Mouse (Mus musculus) urinary bladder, postnatal 4 days (tissue): Measurements from ENCODE around the gene Pdxdc1.
"Not testable (repeated sequence)": the region's sequence is repeated elsewhere in the genome, so short reads cannot be mapped to it uniquely, and the experiment has no call there.

Experiments
- DNase-seq, 2 experiments: peaks; one replicate each; pipeline ENCODE4 v3.0.0; 2021 to 2022; ENCODE audit warnings: low spot score in 2 of 2

Pdxdc1 gene

GRCm38 (mm10) chr16:13818560-13819393 is 84.2 kb downstream of the Pdxdc1 start, which contains the start of gene Ntan1:
Gene Ntan1, plus strand, starts transcription at chr16:13818845.
- DNase-seq, result peak; percentile 97

- no peak for DNase-seq
Measured at GRCm38 (mm10) chr16:13813200-13813599, 89.7 kb downstream of the Pdxdc1 start.

GRCm38 (mm10) chr16:13812152-13812551 is 90.8 kb downstream of the Pdxdc1 start:
- no peak for DNase-seq

DNA sequence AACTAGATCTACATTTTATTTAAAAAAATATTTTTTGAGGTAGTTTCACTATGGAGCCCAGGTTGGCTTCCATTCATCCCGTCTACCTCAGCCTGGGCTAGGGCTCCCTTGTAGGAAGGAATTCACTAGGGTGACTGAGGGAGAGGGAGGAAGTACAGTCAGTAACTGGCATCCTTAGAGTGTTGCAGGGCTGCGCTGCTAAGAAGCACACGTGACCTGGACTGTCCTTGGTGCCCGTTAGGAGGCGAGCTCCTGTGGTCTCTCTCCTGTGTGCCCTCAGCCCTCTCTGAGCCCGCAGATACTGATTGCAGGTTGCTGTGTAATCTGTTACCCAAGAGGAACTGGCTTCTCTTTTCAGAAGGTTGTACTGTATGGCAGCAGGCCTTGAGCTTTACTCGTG is 94.5 kb downstream of the Pdxdc1 start:
- no peak for DNase-seq

GRCm38 (mm10) chr16:13807616-13808015 is 95.3 kb downstream of the Pdxdc1 start:
- no peak for DNase-seq

GRCm38 (mm10) chr16:13804666-13805065 is 98.3 kb downstream of the Pdxdc1 start:
- DNase-seq, result no peak

DNA sequence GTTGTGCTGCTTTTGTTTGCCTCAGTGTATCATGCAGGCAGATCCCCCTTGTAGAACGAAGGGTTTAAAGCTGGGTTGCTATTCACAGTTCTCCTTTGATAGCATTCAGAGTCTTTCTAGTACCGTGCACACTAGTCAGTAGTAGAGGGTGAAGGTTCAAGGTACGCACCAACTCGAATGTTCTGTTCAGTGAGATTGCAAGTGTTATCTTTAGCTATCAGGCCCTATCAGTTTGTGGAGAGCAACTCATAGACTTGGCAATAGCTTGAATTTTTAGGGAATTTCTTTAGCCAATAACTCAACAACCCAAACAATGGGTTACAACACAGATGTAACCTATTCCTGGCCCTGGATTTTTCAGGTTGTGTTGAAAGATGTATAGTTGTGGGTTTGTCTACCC is 101.7 kb downstream of the Pdxdc1 start:
- no peak for DNase-seq

GRCm38 (mm10) chr16:13796746-13797175 is 106.2 kb downstream of the Pdxdc1 start:
- no peak for DNase-seq

GRCm38 (mm10) chr16:13793441-13793840 is 109.5 kb downstream of the Pdxdc1 start:
- DNase-seq, result not testable (repeated sequence)

DNA sequence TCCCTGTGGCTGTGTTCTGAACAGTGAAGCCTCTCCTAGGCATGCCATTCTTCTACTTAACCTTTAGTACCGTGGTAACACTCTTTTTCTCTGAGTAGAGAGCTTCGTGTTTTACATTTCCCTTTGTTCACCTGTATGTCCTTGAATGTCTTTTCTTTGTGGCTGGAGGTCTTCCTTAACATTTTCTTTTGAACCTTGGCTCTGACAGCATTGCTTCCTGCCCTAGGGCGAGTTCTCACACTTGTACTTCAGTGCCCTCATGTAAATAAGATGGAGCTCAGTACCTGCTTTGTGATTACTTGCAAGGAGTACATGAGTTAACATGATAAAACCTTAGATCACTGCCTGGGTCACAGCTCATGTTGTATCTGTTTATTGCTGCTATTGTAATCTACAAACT is 117.0 kb downstream of the Pdxdc1 start:
- DNase-seq, result no peak
